Mouse (Mus musculus): ENCODE data around the gene Clec2g.
"Not testable (repeated sequence)": the region's sequence is repeated elsewhere in the genome, so short reads cannot be mapped to it uniquely, and the experiment has no call there.

The Clec2g gene

GRCm38 (mm10) chr6:128971394-128972039 lies 37.3 kb downstream of the Clec2g start:
- DNase-seq (ENCODE audit: extremely low read depth, low read depth, low spot score), result no peak

- DNase-seq (ENCODE audit: extremely low read depth, low read depth, low spot score), result no peak
These were observed 38.0 kb downstream of the Clec2g start for GRCm38 (mm10) chr6:128972156-128972555.

GRCm38 (mm10) chr6:128972687-128973438 lies 38.7 kb downstream of the Clec2g start:
- DNase-seq (ENCODE audit: extremely low read depth, low read depth, low spot score), result no peak

GRCm38 (mm10) chr6:128973439-128973697 lies 39.2 kb downstream of the Clec2g start:
- DNase-seq (ENCODE audit: extremely low read depth, low read depth, low spot score), result no peak

GRCm38 (mm10) chr6:128974850-128975249 lies 40.7 kb downstream of the Clec2g start:
- not testable (repeated sequence) for DNase-seq (ENCODE audit: extremely low read depth, low read depth, low spot score)

GRCm38 (mm10) chr6:128976194-128976593 lies 42.0 kb downstream of the Clec2g start:
- DNase-seq (ENCODE audit: extremely low read depth, low read depth, low spot score), result no peak

GRCm38 (mm10) chr6:128981951-128982541 lies 47.9 kb downstream of the Clec2g start:
- DNase-seq (ENCODE audit: extremely low read depth, low read depth, low spot score), result not testable (repeated sequence)

GRCm38 (mm10) chr6:128992337-128992736 lies 58.2 kb downstream of the Clec2g start:
- no peak for DNase-seq (ENCODE audit: extremely low read depth, low read depth, low spot score)

- no peak for DNase-seq (ENCODE audit: extremely low read depth, low read depth, low spot score)
These were observed 58.6 kb downstream of the Clec2g start for GRCm38 (mm10) chr6:128992753-128993152.

GRCm38 (mm10) chr6:128993221-128993620 lies 59.0 kb downstream of the Clec2g start:
- DNase-seq (ENCODE audit: extremely low read depth, low read depth, low spot score), result no peak

GRCm38 (mm10) chr6:128994336-128994735 lies 60.2 kb downstream of the Clec2g start:
- DNase-seq (ENCODE audit: extremely low read depth, low read depth, low spot score), result peak; percentile 58

GRCm38 (mm10) chr6:128994742-128995141 lies 60.6 kb downstream of the Clec2g start:
- no peak for DNase-seq (ENCODE audit: extremely low read depth, low read depth, low spot score)

- DNase-seq (ENCODE audit: extremely low read depth, low read depth, low spot score), result no peak
These were observed 61.3 kb downstream of the Clec2g start for GRCm38 (mm10) chr6:128995250-128996053.

- no peak for DNase-seq (ENCODE audit: extremely low read depth, low read depth, low spot score)
These were observed 62.0 kb downstream of the Clec2g start for GRCm38 (mm10) chr6:128996054-128996767.

- DNase-seq (ENCODE audit: extremely low read depth, low read depth, low spot score), result no peak
These were observed 62.7 kb downstream of the Clec2g start for GRCm38 (mm10) chr6:128996768-128997442.

GRCm38 (mm10) chr6:129001392-129001791 lies 67.2 kb downstream of the Clec2g start:
- no peak for DNase-seq (ENCODE audit: extremely low read depth, low read depth, low spot score)

GRCm38 (mm10) chr6:129008552-129008951 lies 74.4 kb downstream of the Clec2g start:
- DNase-seq (ENCODE audit: extremely low read depth, low read depth, low spot score), result peak; percentile 31

- DNase-seq (ENCODE audit: extremely low read depth, low read depth, low spot score), result not testable (repeated sequence)
These were observed 75.8 kb downstream of the Clec2g start for GRCm38 (mm10) chr6:129009846-129010504.

- DNase-seq (ENCODE audit: extremely low read depth, low read depth, low spot score), result no peak
These were observed 76.3 kb downstream of the Clec2g start for GRCm38 (mm10) chr6:129010505-129010873.

GRCm38 (mm10) chr6:129012012-129012411 lies 77.8 kb downstream of the Clec2g start:
- DNase-seq (ENCODE audit: extremely low read depth, low read depth, low spot score), result not testable (repeated sequence)

All from fat pad, adult 2 months (tissue).